Mouse (Mus musculus) liver, postnatal 0 days (tissue): Measurements from ENCODE around the gene Hfe2.

Experiments used
- CTCF ChIP-seq: sonication (generic); IDR thresholded peaks from 2 replicates; pipeline ENCODE4 v1.5.1; 2016; ENCODE audit warnings: antibody characterized with exemption, low read depth
- EP300 ChIP-seq: IDR thresholded peaks from 2 replicates; pipeline ENCODE4 v1.6.1; 2016; ENCODE audit warnings: antibody characterized with exemption, low read depth, mild to moderate bottlenecking

GRCm38 (mm10) chr3:96503083-96503450 is 21.9 kb upstream of the Hfe2 start:
- peak; percentile 90 for TF ChIP-seq CTCF
- no peak for TF ChIP-seq EP300
